10 mouse cellular contexts compared by ENCODE assay signal in the genomic region with DNA sequence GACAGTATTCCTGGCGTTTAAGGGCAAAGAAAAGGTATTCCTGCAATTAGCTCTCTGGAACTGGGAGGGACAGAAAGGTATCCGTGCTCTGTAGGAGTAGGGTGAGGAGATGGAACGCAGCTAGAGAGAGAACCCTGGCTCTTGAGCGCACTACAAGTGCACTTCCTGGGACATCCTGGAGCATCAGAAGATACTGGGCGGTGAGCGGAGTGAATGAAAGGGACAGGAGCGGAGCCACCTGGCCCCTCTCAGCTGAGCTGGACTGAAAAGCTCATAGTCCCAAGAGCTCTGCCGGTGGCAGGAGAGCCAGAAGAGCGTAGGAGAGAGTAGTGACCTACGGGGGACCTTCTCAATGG. TPM values are rescaled to one million over a fixed set of nuclear protein-coding genes. Genes with fewer than 3 reads are reported as not detected.
DNase-seq lines count a peak whose midpoint lies in the region; ATAC-seq and TF ChIP-seq lines count a peak whose summit lies in the region.
"Had no signal": no experiment of that assay in that cellular context is flagged by ENCODE, and none has a peak within 500 bp of the region (broad histone marks: within the 10 kb centered on the region; RNA-seq: fewer than 3 reads in every experiment).

No protein-coding gene starts in this region.

- no peak for DNase-seq in lung, adult 2 months
- DNase-seq in limb, embryonic 11.5 days (ENCODE audit: low spot score): no peak
- DNase-seq in right cerebral cortex, adult 2 months (ENCODE audit: low spot score in 2 of 2): no peak
- DNase-seq: heart, postnatal 4 days had no signal

- H3K27me3 ChIP-seq in lung, embryonic 15.5 days: peaks cover 54% of the 10 kb centered on the region
- H3K27me3 ChIP-seq in forebrain, embryonic 13.5 days: peaks cover 55% of the 10 kb centered on the region
- peaks cover 38% of the 10 kb centered on the region for H3K27me3 ChIP-seq in limb, embryonic 11.5 days (ENCODE audit: control insufficient read depth, insufficient read depth, low read length)
- H3K27me3 ChIP-seq in stomach, embryonic 16.5 days (ENCODE audit: control insufficient read depth, insufficient read depth, low read length): peaks cover 24% of the 10 kb centered on the region; the same call in 1 of the 2 replicates

- H3K9me3 ChIP-seq in lung, embryonic 15.5 days: no peaks in the 10 kb centered on the region
- no peaks in the 10 kb centered on the region for H3K9me3 ChIP-seq in forebrain, embryonic 13.5 days (replicated peaks)
- H3K9me3 ChIP-seq in limb, embryonic 11.5 days (ENCODE audit: control insufficient read depth, low read length): no peaks in the 10 kb centered on the region
- H3K9me3 ChIP-seq in stomach, embryonic 16.5 days (replicated peaks; ENCODE audit: control insufficient read depth, low read length): no peaks in the 10 kb centered on the region

- no peak for ATAC-seq in lung, embryonic 15.5 days (ENCODE audit: borderline replicate concordance, extremely low read depth, low FRiP score, low TSS enrichment)
- ATAC-seq in forebrain, embryonic 13.5 days: no peak
- ATAC-seq in limb, embryonic 11.5 days (ENCODE audit: insufficient number of reproducible peaks, low FRiP score, low TSS enrichment, low read depth): no peak
- no peak for ATAC-seq in stomach, embryonic 16.5 days (ENCODE audit: insufficient read depth, low FRiP score)
- no peak for ATAC-seq in monocyte, adult 5-6 weeks (replicated peaks; ENCODE audit: insufficient number of reproducible peaks, low FRiP score, low TSS enrichment, poor library complexity, severe bottlenecking)

- peak overlapping the region; percentile 27 for H3K4me3 ChIP-seq in lung, embryonic 15.5 days
- no peak overlapping the region for H3K4me3 ChIP-seq in lung, adult 2 months (replicated peaks; ENCODE audit: extremely low read depth, low read depth, low read length)
- H3K4me3 ChIP-seq in forebrain, embryonic 13.5 days: peak overlapping the region; percentile 67
- peak overlapping the region; percentile 36; the same call in 1 of the 2 replicates for H3K4me3 ChIP-seq in limb, embryonic 11.5 days (ENCODE audit: low read depth, low read length)
- H3K4me3 ChIP-seq in stomach, embryonic 16.5 days (replicated peaks; ENCODE audit: low read length): peak overlapping the region; percentile 44

- TF ChIP-seq CTCF in lung, adult 2 months (IDR thresholded peaks at IDR 0.05; ENCODE audit: insufficient read depth, low read length): no peak

- H3K9ac ChIP-seq in lung, embryonic 15.5 days: no peak overlapping the region
- peak overlapping the region; percentile 92 for H3K9ac ChIP-seq in forebrain, embryonic 13.5 days
- H3K9ac ChIP-seq in limb, embryonic 11.5 days (ENCODE audit: low read length): no peak overlapping the region
- peak overlapping the region; percentile 61 for H3K9ac ChIP-seq in stomach, embryonic 16.5 days (ENCODE audit: low read length)

- H3K4me2 ChIP-seq in lung, embryonic 15.5 days: peak overlapping the region; percentile 60
- H3K4me2 ChIP-seq in forebrain, embryonic 13.5 days: peak overlapping the region; percentile 69
- H3K4me2 ChIP-seq in limb, embryonic 11.5 days (ENCODE audit: low read depth, severe bottlenecking): peak overlapping the region; percentile 69
- H3K4me2 ChIP-seq in stomach, embryonic 16.5 days (ENCODE audit: low read depth, low read length): peak overlapping the region; percentile 64

- peaks cover 12% of the 10 kb centered on the region for H3K4me1 ChIP-seq in lung, embryonic 15.5 days
- H3K4me1 ChIP-seq in lung, adult 2 months (ENCODE audit: control insufficient read depth, insufficient read depth, low read length): no peaks in the 10 kb centered on the region; the same call in 1 of the 2 replicates
- H3K4me1 ChIP-seq in forebrain, embryonic 13.5 days: peaks cover 44% of the 10 kb centered on the region
- peaks cover 6% of the 10 kb centered on the region; the same call in 1 of the 2 replicates for H3K4me1 ChIP-seq in limb, embryonic 11.5 days (ENCODE audit: control insufficient read depth, insufficient read depth, low read length)
- peaks cover 12% of the 10 kb centered on the region for H3K4me1 ChIP-seq in stomach, embryonic 16.5 days (ENCODE audit: control insufficient read depth, insufficient read depth, low read length)

- WGBS in lung, embryonic 15.5 days: 12% methylated on average over 10 of the region's 10 CpGs
- 21% methylated on average over 10 of the region's 10 CpGs for WGBS in lung, adult 2 months
- 5% methylated on average over 10 of the region's 10 CpGs for whole genome bisulfite sequencing in forebrain, embryonic 13.5 days
- 18% methylated on average over 10 of the region's 10 CpGs for WGBS in limb, embryonic 11.5 days
- WGBS in stomach, embryonic 16.5 days: 20% methylated on average over 10 of the region's 10 CpGs

- H3K36me3 ChIP-seq in lung, embryonic 15.5 days: no peaks in the 10 kb centered on the region
- H3K36me3 ChIP-seq in forebrain, embryonic 13.5 days (ENCODE audit: poor library complexity, severe bottlenecking): peaks cover 33% of the 10 kb centered on the region
- no peaks in the 10 kb centered on the region for H3K36me3 ChIP-seq in limb, embryonic 11.5 days (ENCODE audit: control insufficient read depth, insufficient read depth, low read length)
- H3K36me3 ChIP-seq in stomach, embryonic 16.5 days (ENCODE audit: control insufficient read depth, insufficient read depth, low read length): no peaks in the 10 kb centered on the region

- TF ChIP-seq POLR2A in lung, adult 2 months (IDR thresholded peaks at IDR 0.05; ENCODE audit: borderline replicate concordance, extremely low read depth, low read depth, low read length): no peak

- no peak overlapping the region for H3K27ac ChIP-seq in lung, embryonic 15.5 days
- peak overlapping the region; percentile 91 for H3K27ac ChIP-seq in forebrain, embryonic 13.5 days
- no peak overlapping the region for H3K27ac ChIP-seq in limb, embryonic 11.5 days (replicated peaks; ENCODE audit: low read depth, low read length)
- H3K27ac ChIP-seq in stomach, embryonic 16.5 days (ENCODE audit: low read length): no peak overlapping the region

RNA-seq across cellular contexts. Expression of gene Glyctk, which starts 8.6 kb away (rescaled TPM):
- 1.4 and 1.7 TPM in 2 replicates for polyA plus RNA-seq in lung, embryonic 15.5 days (2015; fragmentation: Nextera tagmentation; extraction: Ambion mirVana)
- 1.7 and 2.6 TPM in 2 replicates for polyA plus RNA-seq in lung, adult 2 months (2012; rRNA removed)
- 6.4 and 7.9 TPM in 2 replicates for polyA plus RNA-seq in forebrain, embryonic 13.5 days (2015; fragmentation: Nextera tagmentation; extraction: Ambion mirVana)
- polyA plus RNA-seq in limb, embryonic 11.5 days (2014; fragmentation: Nextera tagmentation; extraction: Ambion mirVana): 1.2 and 2.1 TPM in 2 replicates
- polyA plus RNA-seq in stomach, embryonic 16.5 days (2015; fragmentation: Nextera tagmentation; extraction: Ambion mirVana): 3.1 and 3.5 TPM in 2 replicates
- 0.29 to 3.0 TPM (median 0.97 TPM) in 3 replicates for total RNA-seq in monocyte, adult 5-6 weeks (2017)

RNA-seq across cellular contexts. Expression of gene Wdr82, which starts 21.4 kb away (rescaled TPM):
- polyA plus RNA-seq in lung, embryonic 15.5 days (2015; fragmentation: Nextera tagmentation; extraction: Ambion mirVana): 22.3 and 24.0 TPM in 2 replicates
- 47.3 and 49.1 TPM in 2 replicates for polyA plus RNA-seq in lung, adult 2 months (2012; rRNA removed)
- 33.8 and 40.1 TPM in 2 replicates for polyA plus RNA-seq in forebrain, embryonic 13.5 days (2015; fragmentation: Nextera tagmentation; extraction: Ambion mirVana)
- 26.4 and 31.3 TPM in 2 replicates for polyA plus RNA-seq in limb, embryonic 11.5 days (2014; fragmentation: Nextera tagmentation; extraction: Ambion mirVana)
- polyA plus RNA-seq in stomach, embryonic 16.5 days (2015; fragmentation: Nextera tagmentation; extraction: Ambion mirVana): 16.1 TPM in 2 replicates
- total RNA-seq in monocyte, adult 5-6 weeks (2017): 75.8 to 89.5 TPM (median 88.3 TPM) in 3 replicates

RNA-seq across cellular contexts. Expression of gene Ppm1m, which starts 50.2 kb away (rescaled TPM):
- 60.4 and 62.8 TPM in 2 replicates for polyA plus RNA-seq in lung, embryonic 15.5 days (2015; fragmentation: Nextera tagmentation; extraction: Ambion mirVana)
- polyA plus RNA-seq in lung, adult 2 months (2012; rRNA removed): 60.7 and 67.3 TPM in 2 replicates
- polyA plus RNA-seq in forebrain, embryonic 13.5 days (2015; fragmentation: Nextera tagmentation; extraction: Ambion mirVana): 19.5 and 20.1 TPM in 2 replicates
- polyA plus RNA-seq in limb, embryonic 11.5 days (2014; fragmentation: Nextera tagmentation; extraction: Ambion mirVana): 42.2 and 42.4 TPM in 2 replicates
- 35.1 and 36.0 TPM in 2 replicates for polyA plus RNA-seq in stomach, embryonic 16.5 days (2015; fragmentation: Nextera tagmentation; extraction: Ambion mirVana)
- total RNA-seq in monocyte, adult 5-6 weeks (2017): 30.2 to 33.6 TPM (median 31.1 TPM) in 3 replicates

RNA-seq across cellular contexts. Expression of gene Col6a4, which starts 52.8 kb away (rescaled TPM):
- polyA plus RNA-seq in lung, embryonic 15.5 days (2015; fragmentation: Nextera tagmentation; extraction: Ambion mirVana): 1.6 and 1.7 TPM in 2 replicates
- 0.32 and 0.56 TPM in 2 replicates for polyA plus RNA-seq in lung, adult 2 months (2012; rRNA removed)
- 0.49 and 0.50 TPM in 2 replicates for polyA plus RNA-seq in forebrain, embryonic 13.5 days (2015; fragmentation: Nextera tagmentation; extraction: Ambion mirVana)
- polyA plus RNA-seq in limb, embryonic 11.5 days (2014; fragmentation: Nextera tagmentation; extraction: Ambion mirVana): not detected in 2 replicates
- 46.3 and 53.3 TPM in 2 replicates for polyA plus RNA-seq in stomach, embryonic 16.5 days (2015; fragmentation: Nextera tagmentation; extraction: Ambion mirVana)
- not detected in 3 replicates for total RNA-seq in monocyte, adult 5-6 weeks (2017)
- total RNA-seq: liver, adult 2 months; neutrophil, adult 5-6 weeks had no signal
- polyA plus RNA-seq: liver, adult 2 months had no signal

RNA-seq across cellular contexts. Expression of gene Twf2, which starts 53.5 kb away (rescaled TPM):
- 73.7 and 76.4 TPM in 2 replicates for polyA plus RNA-seq in lung, embryonic 15.5 days (2015; fragmentation: Nextera tagmentation; extraction: Ambion mirVana)
- polyA plus RNA-seq in lung, adult 2 months (2012; rRNA removed): 60.9 and 69.0 TPM in 2 replicates
- 48.0 and 51.7 TPM in 2 replicates for polyA plus RNA-seq in forebrain, embryonic 13.5 days (2015; fragmentation: Nextera tagmentation; extraction: Ambion mirVana)
- 66.5 and 68.5 TPM in 2 replicates for polyA plus RNA-seq in limb, embryonic 11.5 days (2014; fragmentation: Nextera tagmentation; extraction: Ambion mirVana)
- 54.9 and 57.8 TPM in 2 replicates for polyA plus RNA-seq in stomach, embryonic 16.5 days (2015; fragmentation: Nextera tagmentation; extraction: Ambion mirVana)
- 50.2 to 87.3 TPM (median 73.1 TPM) in 3 replicates for total RNA-seq in monocyte, adult 5-6 weeks (2017)

Comparison
In these comparisons a context has a peak if more than half of its experiments do, and no peak if none do; other contexts are left out.
1. H3K9ac ChIP-seq: peak in forebrain, embryonic 13.5 days (single experiment) and stomach, embryonic 16.5 days (single experiment); none in lung, embryonic 15.5 days (single experiment) and limb, embryonic 11.5 days (single experiment).
2. Peak in every context shown above with its lines, with median percentiles within 50 percentile points of each other: H3K4me2 ChIP-seq.